Mouse (Mus musculus): Measurements from ENCODE around the gene Cbarp.

Cbarp gene

GRCm38 (mm10) chr10:80156752-80157053 lies 16.1 kb upstream of the Cbarp start:
- DNase-seq (ENCODE audit: low spot score): no peak

- no peak for DNase-seq (ENCODE audit: low spot score)
These were observed 15.5 kb upstream of the Cbarp start for GRCm38 (mm10) chr10:80156002-80156751.

- no peak for DNase-seq (ENCODE audit: low spot score)
These were observed 14.6 kb upstream of the Cbarp start for GRCm38 (mm10) chr10:80155277-80155676.

GRCm38 (mm10) chr10:80154384-80154783 lies 13.7 kb upstream of the Cbarp start:
- no peak for DNase-seq (ENCODE audit: low spot score)

GRCm38 (mm10) chr10:80153713-80154112 lies 13.1 kb upstream of the Cbarp start:
- DNase-seq (ENCODE audit: low spot score): no peak

- DNase-seq (ENCODE audit: low spot score): no peak
These were observed 12.2 kb upstream of the Cbarp start for GRCm38 (mm10) chr10:80152873-80153260.

- DNase-seq (ENCODE audit: low spot score): no peak
These were observed 11.6 kb upstream of the Cbarp start for GRCm38 (mm10) chr10:80152071-80152872.

- no peak for DNase-seq (ENCODE audit: low spot score)
These were observed 10.8 kb upstream of the Cbarp start for GRCm38 (mm10) chr10:80151211-80152034.

GRCm38 (mm10) chr10:80150226-80151210 lies 9.9 kb upstream of the Cbarp start:
- DNase-seq (ENCODE audit: low spot score): no peak

GRCm38 (mm10) chr10:80149291-80150225 lies 8.9 kb upstream of the Cbarp start:
- DNase-seq (ENCODE audit: low spot score): peak; percentile 98

GRCm38 (mm10) chr10:80148610-80149290 lies 8.1 kb upstream of the Cbarp start:
- DNase-seq (ENCODE audit: low spot score): peak; percentile 93

- DNase-seq (ENCODE audit: low spot score): peak; percentile 75
These were observed 7.3 kb upstream of the Cbarp start, which contains the start of gene Midn for GRCm38 (mm10) chr10:80147719-80148601. Midn (plus strand) TSS chr10:80148272.

- no peak for DNase-seq (ENCODE audit: low spot score)
These were observed 6.6 kb upstream of the Cbarp start for GRCm38 (mm10) chr10:80147146-80147718.

- no peak for DNase-seq (ENCODE audit: low spot score)
These were observed 6.0 kb upstream of the Cbarp start for GRCm38 (mm10) chr10:80146568-80147011.

GRCm38 (mm10) chr10:80145896-80146295 lies 5.3 kb upstream of the Cbarp start:
- DNase-seq (ENCODE audit: low spot score): no peak

GRCm38 (mm10) chr10:80144864-80145838 lies 4.5 kb upstream of the Cbarp start:
- peak; percentile 80 for DNase-seq (ENCODE audit: low spot score)

GRCm38 (mm10) chr10:80144159-80144558 lies 3.5 kb upstream of the Cbarp start:
- DNase-seq (ENCODE audit: low spot score): no peak

Data from layer of hippocampus, adult 11-12 months (tissue).